Mouse (Mus musculus) intestine, postnatal 0 days (tissue): ENCODE data around the gene Lum. TPM values are rescaled to one million over a fixed set of nuclear protein-coding genes. Genes with fewer than 3 reads are reported as not detected.

ENCODE experiments used
- ATAC-seq: fragments of 200-750 bp; cut with Nextera tagmentation; 2 replicates; pipeline ENCODE4 v1.8.0; 2017; ENCODE audit warnings: mild to moderate bottlenecking, moderate TSS enrichment, moderate library complexity
- H3K27ac ChIP-seq: fragments of 300-500 bp; sonication (generic); 2 replicates; pipeline ENCODE4 v1.5.1; 2014; ENCODE audit warnings: mild to moderate bottlenecking, low read depth, low read length, moderate library complexity
- H3K27me3 ChIP-seq: fragments of 300-500 bp; sonication (generic); replicated peaks from 2 replicates; pipeline ENCODE4 v1.6.1; 2014; ENCODE audit warnings: low read length, mixed read lengths; ENCODE audit not compliant: control insufficient read depth, insufficient read depth
- H3K36me3 ChIP-seq: fragments of 300-500 bp; sonication (generic); 2 replicates; pipeline ENCODE4 v1.6.1; 2014; ENCODE audit warnings: mild to moderate bottlenecking, moderate library complexity; ENCODE audit not compliant: control insufficient read depth, insufficient read depth
- H3K4me1 ChIP-seq: fragments of 300-500 bp; sonication (generic); replicated peaks from 2 replicates; pipeline ENCODE4 v1.6.1; 2014; ENCODE audit warnings: antibody characterized with exemption, low read length, mixed read lengths; ENCODE audit not compliant: control insufficient read depth, insufficient read depth
- H3K4me2 ChIP-seq: fragments of 300-500 bp; sonication (generic); replicated peaks from 2 replicates; pipeline ENCODE4 v1.6.1; 2014; ENCODE audit warnings: low read depth, mild to moderate bottlenecking, moderate library complexity
- H3K4me3 ChIP-seq: fragments of 300-500 bp; sonication (generic); 2 replicates; pipeline ENCODE4 v1.5.1; 2014; ENCODE audit warnings: low read depth, low read length
- H3K9ac ChIP-seq: fragments of 300-500 bp; sonication (generic); 2 replicates; pipeline ENCODE4 v1.6.1; 2014; ENCODE audit warnings: mild to moderate bottlenecking, low read depth, low read length
- H3K9me3 ChIP-seq: fragments of 300-500 bp; sonication (generic); 2 replicates; pipeline ENCODE4 v1.6.1; 2016; ENCODE audit warnings: mixed run types; ENCODE audit not compliant: control insufficient read depth
- CTCF ChIP-seq: sonication (generic); IDR thresholded peaks from 2 replicates; pipeline ENCODE4 v1.5.1; 2016; ENCODE audit warnings: low read depth, mild to moderate bottlenecking, control low read depth, antibody characterized with exemption, moderate library complexity
- WGBS: fragments of 180-500 bp; shearing (Covaris S2); extraction: QIAGEN DNeasy Blood & Tissue Kit; methylation state at CpG from one replicate; pipeline ENCODE4 v1.1.7; 2014; 5-methylcytosine and 5-hydroxymethylcytosine counted together
- polyA plus RNA-seq: library from polyadenylated mRNA; unstranded; fragments of >200 nt; fragmentation: Nextera tagmentation; extraction: Ambion mirVana; gene quantifications from 2 replicates; pipeline ENCODE4 v1.2.1, GENCODE M21; 2015

Gene Lum
- polyA plus RNA-seq, 1 experiment from 2014 or later, result 111 TPM

DNA sequence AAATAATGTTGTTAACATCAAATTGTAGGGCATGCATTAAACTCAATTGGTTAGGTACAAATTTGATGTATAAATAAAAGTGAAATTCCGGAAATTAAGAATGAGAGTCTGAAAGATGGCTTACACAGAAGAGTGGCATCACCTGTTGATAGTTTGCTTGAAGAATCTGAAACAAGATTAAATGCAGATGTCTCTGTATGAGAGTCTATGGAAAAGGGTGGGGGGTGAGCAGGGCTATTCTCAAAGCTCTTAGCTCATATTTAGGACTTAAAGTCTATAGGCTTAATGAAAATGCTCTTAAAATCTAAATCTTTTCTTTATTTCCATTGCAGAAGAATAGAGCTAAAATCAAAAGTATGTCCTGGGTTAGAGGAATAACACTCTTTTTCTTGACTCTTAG is 30.8 kb downstream of the Lum start:
- Histone ChIP-seq H3K9me3 (no peaks in the 10 kb centered on the region), H3K4me1 (no peaks in the 10 kb centered on the region), H3K4me3 (no peak overlapping the region), H3K9ac (no peak overlapping the region), H3K36me3 (no peaks in the 10 kb centered on the region), H3K4me2 (no peak overlapping the region), H3K27ac (no peak overlapping the region), H3K27me3 (no peaks in the 10 kb centered on the region)
- 84% methylated on average over 1 of the region's 1 CpGs for WGBS
- no peak for TF ChIP-seq CTCF
- ATAC-seq, result no peak

DNA sequence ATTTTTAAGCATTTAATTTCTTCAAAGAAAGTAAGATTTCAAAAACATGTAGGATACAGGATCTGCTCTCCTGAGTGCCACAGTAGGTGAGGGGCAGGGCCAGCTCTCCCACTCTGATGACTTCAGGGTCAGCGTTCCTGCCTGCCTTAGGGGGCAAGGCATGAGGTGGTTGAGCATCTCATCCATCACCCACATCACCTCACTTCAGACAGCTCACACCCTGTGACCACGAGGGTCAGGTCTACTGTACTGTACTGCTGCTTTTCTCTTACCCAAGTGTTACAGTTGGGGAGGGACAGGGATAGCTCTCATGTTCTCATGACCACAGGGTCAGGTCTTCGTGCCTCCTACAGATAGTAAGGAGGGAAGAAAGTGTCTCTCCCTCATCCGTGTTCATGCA is 36.8 kb downstream of the Lum start:
- 61% methylated on average over 4 of the region's 4 CpGs for WGBS
- Histone ChIP-seq H3K9me3 (no peaks in the 10 kb centered on the region), H3K36me3 (no peaks in the 10 kb centered on the region), H3K27me3 (no peaks in the 10 kb centered on the region), H3K4me1 (no peaks in the 10 kb centered on the region), H3K4me2 (no peak overlapping the region), H3K4me3 (no peak overlapping the region), H3K9ac (no peak overlapping the region), H3K27ac (no peak overlapping the region)
- no peak for TF ChIP-seq CTCF
- ATAC-seq, result no peak

DNA sequence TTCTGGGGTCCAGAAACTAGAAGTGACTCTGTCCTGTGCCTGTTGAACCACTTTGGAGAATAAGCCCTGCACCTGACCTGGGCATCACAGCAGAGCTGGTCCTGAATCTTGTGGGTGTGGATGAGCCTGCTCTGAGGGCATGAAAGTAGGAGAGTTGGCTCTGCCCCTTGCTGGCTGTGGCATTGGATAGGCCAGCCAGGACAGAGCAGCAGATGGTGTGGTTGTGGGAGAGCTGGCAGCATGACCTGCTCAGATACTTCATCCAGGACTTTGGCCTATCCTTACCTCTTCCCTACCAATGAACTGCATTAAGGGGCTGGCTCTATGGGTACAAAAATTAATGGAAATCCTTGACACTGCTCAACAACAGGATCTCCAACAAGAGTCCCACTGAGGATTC is 38.3 kb downstream of the Lum start:
- no peak for ATAC-seq
- no peak overlapping the region for H3K9ac ChIP-seq

DNA sequence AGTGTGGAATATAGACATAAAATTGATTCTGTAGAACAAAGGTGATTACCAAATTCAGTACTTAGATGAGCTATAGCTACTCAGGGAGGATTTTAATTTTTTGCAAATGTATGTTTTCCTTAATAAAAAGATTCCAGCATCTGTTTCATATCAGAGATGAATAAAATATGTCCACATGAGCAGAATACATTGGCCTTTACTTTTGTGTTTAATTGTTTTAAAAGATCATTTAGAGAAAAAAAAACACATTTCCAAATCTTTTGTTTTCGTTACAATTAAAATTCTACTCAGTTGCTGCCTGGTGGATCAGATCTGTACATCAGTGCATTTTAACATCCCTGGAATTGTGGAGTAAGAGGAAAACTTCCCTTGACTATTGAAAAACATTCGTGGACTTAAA is 41.7 kb downstream of the Lum start, which contains the start of gene Kera:
Kera (plus strand) TSS at position 301 of the 400 bp plus-strand sequence.
- no peak within 1 kb of the TSS for H3K9ac ChIP-seq
- H3K4me1 ChIP-seq, result no peaks in the 10 kb centered on the region
- no peak within 1 kb of the TSS for H3K4me3 ChIP-seq
- TF ChIP-seq CTCF, result no peak
- no peak for ATAC-seq
- H3K27me3 ChIP-seq, result no peaks in the 10 kb centered on the region
- no peak within 1 kb of the TSS for H3K4me2 ChIP-seq
- no peaks in the 10 kb centered on the region for H3K9me3 ChIP-seq
- no peaks in the 10 kb centered on the region for H3K36me3 ChIP-seq
- WGBS, result 76% methylated on average over 2 of the region's 2 CpGs
- H3K27ac ChIP-seq, result no peak within 1 kb of the TSS

More for the DNA sequence above, 38.3 kb downstream of the Lum start:
- TF ChIP-seq CTCF, result no peak
- Histone ChIP-seq H3K4me2 (no peak overlapping the region), H3K4me1 (no peaks in the 10 kb centered on the region), H3K9me3 (no peaks in the 10 kb centered on the region), H3K4me3 (no peak overlapping the region), H3K27ac (no peak overlapping the region), H3K36me3 (no peaks in the 10 kb centered on the region), H3K27me3 (no peaks in the 10 kb centered on the region)

Other genes starting within 250 kb of the Lum start
- 353 and 355 TPM in 2 replicates for gene Dcn, start 85.5 kb upstream of the Lum start, polyA plus RNA-seq
- 0.13 and 0.18 TPM in 2 replicates for gene Kera, start 41.8 kb downstream of the Lum start, polyA plus RNA-seq
- 0.21 and 0.37 TPM in 2 replicates for gene Epyc, start 78.9 kb downstream of the Lum start, polyA plus RNA-seq
- not detected in 2 replicates for gene Ccer1, start 127.9 kb downstream of the Lum start, polyA plus RNA-seq
- not detected in 2 replicates for gene C030005K15Rik, start 161.6 kb downstream of the Lum start, polyA plus RNA-seq